Mouse (Mus musculus): Measurements from ENCODE around the gene Krt36. TPM values are rescaled to one million over a fixed set of nuclear protein-coding genes. Genes with fewer than 3 reads are reported as not detected.

The Krt36 gene
- polyA plus RNA-seq, 1 experiment from 2014 or later: not detected

GRCm38 (mm10) chr11:100121466-100121865 lies 16.0 kb upstream of the Krt36 start, which contains the start of gene Krt13:
Krt13 (minus strand) TSS chr11:100121566.
- Histone ChIP-seq H3K4me1 (ENCODE audit: insufficient read depth) (no peaks in the 10 kb centered on the region), H3K9ac (replicated peaks) (no peak within 1 kb of the TSS), H3K27me3 (ENCODE audit: insufficient read depth, low read length) (no peaks in the 10 kb centered on the region), H3K4me2 (ENCODE audit: low read depth, low read length) (no peak within 1 kb of the TSS), H3K4me3 (ENCODE audit: low read depth, low read length) (no peak within 1 kb of the TSS), H3K9me3 (ENCODE audit: low read length) (no peaks in the 10 kb centered on the region), H3K27ac (ENCODE audit: low read depth) (no peak within 1 kb of the TSS), H3K36me3 (replicated peaks; ENCODE audit: insufficient read depth, low read length) (no peaks in the 10 kb centered on the region)
- ATAC-seq (no peak), DNase-seq (no peak)
- WGBS (ENCODE audit: insufficient replicate concordance): 73% methylated on average over 3 of the region's 3 CpGs
- TF ChIP-seq CTCF (IDR thresholded peaks at IDR 0.05; ENCODE audit: low read depth) (no peak), EP300 (IDR thresholded peaks at IDR 0.05; ENCODE audit: low read depth) (no peak)

- no peak for ATAC-seq
- no peak overlapping the region for H3K4me3 ChIP-seq (ENCODE audit: low read depth, low read length)
- no peaks in the 10 kb centered on the region for H3K9me3 ChIP-seq (ENCODE audit: low read length)
- H3K36me3 ChIP-seq (replicated peaks; ENCODE audit: insufficient read depth, low read length): no peaks in the 10 kb centered on the region
- H3K9ac ChIP-seq (replicated peaks): no peak overlapping the region
- H3K27me3 ChIP-seq (ENCODE audit: insufficient read depth, low read length): no peaks in the 10 kb centered on the region
- WGBS (ENCODE audit: insufficient replicate concordance): 78% methylated on average over 5 of the region's 5 CpGs
- no peaks in the 10 kb centered on the region for H3K4me1 ChIP-seq (ENCODE audit: insufficient read depth)
- DNase-seq: no peak
- TF ChIP-seq CTCF (IDR thresholded peaks at IDR 0.05; ENCODE audit: low read depth): no peak
- TF ChIP-seq EP300 (IDR thresholded peaks at IDR 0.05; ENCODE audit: low read depth): no peak
- H3K27ac ChIP-seq (ENCODE audit: low read depth): no peak overlapping the region
- H3K4me2 ChIP-seq (ENCODE audit: low read depth, low read length): no peak overlapping the region
Observed at GRCm38 (mm10) chr11:100120331-100120730, 14.9 kb upstream of the Krt36 start.

GRCm38 (mm10) chr11:100113742-100114029 lies 8.3 kb upstream of the Krt36 start:
- H3K9me3 ChIP-seq (ENCODE audit: low read length): no peaks in the 10 kb centered on the region
- WGBS (ENCODE audit: insufficient replicate concordance): 60% methylated on average over 2 of the region's 2 CpGs
- no peak overlapping the region for H3K4me2 ChIP-seq (ENCODE audit: low read depth, low read length)
- no peak overlapping the region for H3K4me3 ChIP-seq (ENCODE audit: low read depth, low read length)
- ATAC-seq (no peak), DNase-seq (no peak)
- TF ChIP-seq CTCF (IDR thresholded peaks at IDR 0.05; ENCODE audit: low read depth): no peak
- TF ChIP-seq EP300 (IDR thresholded peaks at IDR 0.05; ENCODE audit: low read depth): no peak
- no peaks in the 10 kb centered on the region for H3K36me3 ChIP-seq (replicated peaks; ENCODE audit: insufficient read depth, low read length)
- H3K27me3 ChIP-seq (ENCODE audit: insufficient read depth, low read length): no peaks in the 10 kb centered on the region
- H3K9ac ChIP-seq (replicated peaks): no peak overlapping the region
- H3K4me1 ChIP-seq (ENCODE audit: insufficient read depth): no peaks in the 10 kb centered on the region
- no peak overlapping the region for H3K27ac ChIP-seq (ENCODE audit: low read depth)

GRCm38 (mm10) chr11:100112935-100113741 lies 7.7 kb upstream of the Krt36 start:
- Histone ChIP-seq H3K27ac (ENCODE audit: low read depth) (no peak overlapping the region), H3K4me3 (ENCODE audit: low read depth, low read length) (no peak overlapping the region), H3K27me3 (ENCODE audit: insufficient read depth, low read length) (no peaks in the 10 kb centered on the region), H3K4me1 (ENCODE audit: insufficient read depth) (no peaks in the 10 kb centered on the region), H3K9ac (replicated peaks) (no peak overlapping the region), H3K36me3 (replicated peaks; ENCODE audit: insufficient read depth, low read length) (no peaks in the 10 kb centered on the region), H3K9me3 (ENCODE audit: low read length) (no peaks in the 10 kb centered on the region), H3K4me2 (ENCODE audit: low read depth, low read length) (no peak overlapping the region)
- no peak for DNase-seq
- TF ChIP-seq CTCF (IDR thresholded peaks at IDR 0.05; ENCODE audit: low read depth) (no peak), EP300 (IDR thresholded peaks at IDR 0.05; ENCODE audit: low read depth) (no peak)
- ATAC-seq: no peak
- WGBS (ENCODE audit: insufficient replicate concordance): 68% methylated on average over 11 of the region's 11 CpGs

GRCm38 (mm10) chr11:100102693-100103429 lies 2.6 kb downstream of the Krt36 start:
- ATAC-seq: no peak
- H3K9ac ChIP-seq (replicated peaks): no peak overlapping the region
- WGBS (ENCODE audit: insufficient replicate concordance): 63% methylated on average over 15 of the region's 15 CpGs
- no peaks in the 10 kb centered on the region for H3K36me3 ChIP-seq (replicated peaks; ENCODE audit: insufficient read depth, low read length)
- no peak overlapping the region for H3K27ac ChIP-seq (ENCODE audit: low read depth)
- no peaks in the 10 kb centered on the region for H3K9me3 ChIP-seq (ENCODE audit: low read length)
- H3K4me1 ChIP-seq (ENCODE audit: insufficient read depth): no peaks in the 10 kb centered on the region
- DNase-seq: no peak
- no peak for TF ChIP-seq EP300 (IDR thresholded peaks at IDR 0.05; ENCODE audit: low read depth)
- TF ChIP-seq CTCF (IDR thresholded peaks at IDR 0.05; ENCODE audit: low read depth): no peak
- H3K4me2 ChIP-seq (ENCODE audit: low read depth, low read length): no peak overlapping the region
- H3K4me3 ChIP-seq (ENCODE audit: low read depth, low read length): no peak overlapping the region
- H3K27me3 ChIP-seq (ENCODE audit: insufficient read depth, low read length): no peaks in the 10 kb centered on the region

- TF ChIP-seq EP300 (IDR thresholded peaks at IDR 0.05; ENCODE audit: low read depth) (no peak), CTCF (IDR thresholded peaks at IDR 0.05; ENCODE audit: low read depth) (no peak)
- no peak for DNase-seq
- H3K4me1 ChIP-seq (ENCODE audit: insufficient read depth): no peaks in the 10 kb centered on the region
- no peak overlapping the region for H3K27ac ChIP-seq (ENCODE audit: low read depth)
- H3K9me3 ChIP-seq (ENCODE audit: low read length): no peaks in the 10 kb centered on the region
- H3K4me2 ChIP-seq (ENCODE audit: low read depth, low read length): no peak overlapping the region
- H3K9ac ChIP-seq (replicated peaks): no peak overlapping the region
- 74% methylated on average over 4 of the region's 4 CpGs for WGBS (ENCODE audit: insufficient replicate concordance)
- ATAC-seq: no peak
- no peak overlapping the region for H3K4me3 ChIP-seq (ENCODE audit: low read depth, low read length)
- H3K27me3 ChIP-seq (ENCODE audit: insufficient read depth, low read length): no peaks in the 10 kb centered on the region
- no peaks in the 10 kb centered on the region for H3K36me3 ChIP-seq (replicated peaks; ENCODE audit: insufficient read depth, low read length)
Observed at GRCm38 (mm10) chr11:100100391-100100790, 5.0 kb downstream of the Krt36 start.

Measured in liver, postnatal 0 days (tissue).